Mouse (Mus musculus) myocyte (in vitro differentiated cells): ENCODE measurements at regions not wholly inside any gene's neighbourhood (a gene's known extent, or its start where the extent isn't known, plus 50 kb on each side); places are given as distances from the start of the nearest gene placed in this dataset.

Experiments used
- H3K27me3 ChIP-seq: one replicate; pipeline ENCODE4 v1.6.1; 2011; ENCODE audit not compliant: control insufficient read depth, insufficient read depth, insufficient read length
- H3K36me3 ChIP-seq: one replicate; pipeline ENCODE4 v1.6.1; 2011; ENCODE audit not compliant: control insufficient read depth, insufficient read depth
- H3K4me2 ChIP-seq: one replicate; pipeline ENCODE4 v1.6.1; 2011; ENCODE audit warnings: low read depth, control low read depth
- H3K4me3 ChIP-seq: one replicate; pipeline ENCODE4 v1.5.1; 2011; ENCODE audit warnings: mild to moderate bottlenecking, control low read depth, moderate library complexity
- H3K79me2 ChIP-seq: one replicate; pipeline ENCODE4 v1.6.1; 2011; ENCODE audit not compliant: control insufficient read depth, insufficient read depth
- H3ac ChIP-seq: one replicate; pipeline ENCODE4 v1.6.1; 2011; ENCODE audit not compliant: control insufficient read depth, insufficient read length
- CEBPB ChIP-seq: IDR thresholded peaks from 2 replicates; pipeline ENCODE4 v1.6.1; 2011; ENCODE audit warnings: mild to moderate bottlenecking, moderate library complexity; ENCODE audit not compliant: poor library complexity, insufficient read depth, severe bottlenecking
- E2F4 ChIP-seq: IDR thresholded peaks from one replicate; pipeline ENCODE4 v1.6.1; 2011; ENCODE audit warnings: mild to moderate bottlenecking, control low read depth, moderate library complexity; ENCODE audit not compliant: insufficient read depth
- MAX ChIP-seq: IDR thresholded peaks from one replicate; pipeline ENCODE4 v1.6.1; 2011; ENCODE audit warnings: low read depth, mild to moderate bottlenecking, control low read depth
- MYOD1 ChIP-seq, 3 experiments: IDR thresholded peaks; one replicate each; pipeline ENCODE4 v1.6.1; 2011; ENCODE audit warnings: control low read depth in 2 of 3, low read depth in 2 of 3, mild to moderate bottlenecking in 2 of 3, moderate library complexity in 1 of 3; ENCODE audit not compliant: insufficient read length in 2 of 3, control insufficient read depth in 1 of 3
- MYOG ChIP-seq, 3 experiments: IDR thresholded peaks; one replicate each; pipeline ENCODE4 v1.6.1; 2011; ENCODE audit warnings: control low read depth in 2 of 3, low read depth in 2 of 3, mild to moderate bottlenecking in 2 of 3; ENCODE audit not compliant: insufficient read length in 2 of 3, control insufficient read depth in 1 of 3, insufficient read depth in 1 of 3
- POLR2A ChIP-seq: IDR thresholded peaks from one replicate; pipeline ENCODE4 v1.6.1; 2011; ENCODE audit warnings: low read depth, mild to moderate bottlenecking, control low read depth, moderate library complexity; ENCODE audit not compliant: insufficient read length
- POLR2AphosphoS2 ChIP-seq: IDR thresholded peaks from one replicate; pipeline ENCODE4 v1.6.1; 2011; ENCODE audit warnings: low read depth, control low read depth; ENCODE audit not compliant: insufficient read length
- REST ChIP-seq: IDR thresholded peaks from one replicate; pipeline ENCODE4 v1.6.1; 2011; ENCODE audit warnings: mild to moderate bottlenecking, control low read depth, moderate library complexity; ENCODE audit not compliant: insufficient read depth, insufficient read length
- SRF ChIP-seq: IDR thresholded peaks from one replicate; pipeline ENCODE4 v1.6.1; 2011; ENCODE audit warnings: low read depth; ENCODE audit not compliant: control insufficient read depth, insufficient read length
- TCF12 ChIP-seq: IDR thresholded peaks from one replicate; pipeline ENCODE4 v1.6.1; 2011; ENCODE audit warnings: mild to moderate bottlenecking, control low read depth; ENCODE audit not compliant: poor library complexity, insufficient read depth, severe bottlenecking
- TCF3 ChIP-seq: IDR thresholded peaks from one replicate; pipeline ENCODE4 v1.6.1; 2011; ENCODE audit warnings: low read depth, control low read depth; ENCODE audit not compliant: insufficient read length
- USF1 ChIP-seq: IDR thresholded peaks from one replicate; pipeline ENCODE4 v1.6.1; 2011; ENCODE audit warnings: low read depth, mild to moderate bottlenecking, control low read depth, moderate library complexity

DNA sequence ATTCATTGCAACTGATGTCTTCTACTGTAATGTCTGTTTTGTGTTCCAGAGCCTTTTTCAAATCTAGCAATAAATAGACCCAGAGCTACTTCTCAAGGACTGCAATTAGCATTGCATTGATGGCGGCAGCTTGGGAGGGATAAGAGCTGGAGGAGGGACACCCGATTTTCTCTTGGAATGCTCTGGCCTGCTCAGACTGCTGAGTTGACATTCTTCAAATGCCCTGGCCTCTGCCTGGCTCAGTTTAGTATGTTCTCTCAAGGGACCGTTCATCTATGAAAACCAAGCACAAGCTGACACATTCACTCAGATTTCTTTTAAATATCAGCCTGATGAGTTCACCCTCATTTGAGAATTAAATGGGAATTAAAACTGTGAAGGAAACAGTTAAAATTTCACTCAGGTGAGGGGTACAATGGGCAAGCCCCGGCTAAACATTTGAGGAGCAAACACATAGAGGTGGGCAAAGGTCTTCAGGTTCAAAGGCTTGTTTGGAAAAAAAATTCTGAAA, 70.5 kb upstream of the Bcl6 start:
- no peak for TF ChIP-seq MYOD1 (IDR thresholded peaks at IDR 0.05; ENCODE audit: control insufficient read depth in 1 of 3, insufficient read length in 2 of 3, low read depth in 2 of 3)
- TF ChIP-seq SRF: no peak
- TF ChIP-seq POLR2A: no peak
- no peak for TF ChIP-seq MYOG (IDR thresholded peaks at IDR 0.05; ENCODE audit: control insufficient read depth in 1 of 3, insufficient read depth in 1 of 3, insufficient read length in 2 of 3, low read depth in 2 of 3)
- no peak for TF ChIP-seq TCF12
- no peak for TF ChIP-seq CEBPB
- no peak for TF ChIP-seq E2F4
- TF ChIP-seq USF1: no peak
- TF ChIP-seq TCF3: no peak
- no peak for TF ChIP-seq REST
- H3ac ChIP-seq: no peak overlapping the region

DNA sequence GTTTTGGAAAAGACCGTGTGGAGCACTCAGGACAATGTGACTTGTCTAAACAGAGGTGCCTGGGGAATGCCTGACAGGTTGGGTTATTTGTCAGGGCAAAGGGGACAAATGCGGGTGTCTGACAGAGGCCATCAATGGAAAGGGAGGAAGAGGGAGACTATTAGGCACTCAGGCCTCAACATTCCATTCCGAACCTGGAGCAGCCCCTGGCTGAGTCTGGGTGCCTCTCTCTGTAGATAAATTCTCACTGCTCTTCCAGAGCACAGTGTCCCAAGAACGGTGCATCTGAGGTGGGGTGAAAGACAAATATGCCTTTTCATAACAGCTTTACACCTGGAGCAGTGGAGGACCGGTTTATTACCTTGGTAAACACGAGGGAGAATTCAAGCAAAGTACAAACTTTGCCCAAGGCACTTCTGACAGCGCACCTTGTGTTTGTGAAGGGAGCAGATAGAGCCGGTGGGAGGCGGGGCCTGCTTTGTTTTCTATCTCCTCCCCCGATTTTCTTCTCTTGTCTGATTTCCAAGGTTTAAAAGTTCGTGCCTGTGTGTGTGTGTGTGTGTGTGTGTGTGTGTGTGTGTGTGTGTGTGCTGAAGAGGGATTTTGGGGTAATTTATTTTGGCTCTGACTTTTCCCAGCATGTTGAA, 68.4 kb upstream of the Bcl6 start:
- H3K79me2 ChIP-seq: no peaks in the 10 kb centered on the region
- no peaks in the 10 kb centered on the region for H3K36me3 ChIP-seq
- TF ChIP-seq USF1: no peak
- TF ChIP-seq SRF: no peak
- TF ChIP-seq MYOD1 (IDR thresholded peaks at IDR 0.05; ENCODE audit: control insufficient read depth in 1 of 3, insufficient read length in 2 of 3, low read depth in 2 of 3): no peak
- no peak for TF ChIP-seq POLR2A
- TF ChIP-seq TCF12: no peak
- TF ChIP-seq MAX: no peak
- no peak for TF ChIP-seq E2F4
- TF ChIP-seq REST: no peak
- TF ChIP-seq TCF3: no peak
- no peak for TF ChIP-seq POLR2AphosphoS2
- TF ChIP-seq CEBPB: no peak
- TF ChIP-seq MYOG (IDR thresholded peaks at IDR 0.05; ENCODE audit: control insufficient read depth in 1 of 3, insufficient read depth in 1 of 3, insufficient read length in 2 of 3, low read depth in 2 of 3): no peak
- no peak overlapping the region for H3K4me2 ChIP-seq
- H3K27me3 ChIP-seq: no peaks in the 10 kb centered on the region
- no peak overlapping the region for H3K4me3 ChIP-seq
- no peak overlapping the region for H3ac ChIP-seq

More for the DNA sequence above, 70.5 kb upstream of the Bcl6 start:
- Histone ChIP-seq H3K4me2 (no peak overlapping the region), H3K27me3 (no peaks in the 10 kb centered on the region), H3K36me3 (no peaks in the 10 kb centered on the region), H3K79me2 (no peaks in the 10 kb centered on the region), H3K4me3 (no peak overlapping the region)

DNA sequence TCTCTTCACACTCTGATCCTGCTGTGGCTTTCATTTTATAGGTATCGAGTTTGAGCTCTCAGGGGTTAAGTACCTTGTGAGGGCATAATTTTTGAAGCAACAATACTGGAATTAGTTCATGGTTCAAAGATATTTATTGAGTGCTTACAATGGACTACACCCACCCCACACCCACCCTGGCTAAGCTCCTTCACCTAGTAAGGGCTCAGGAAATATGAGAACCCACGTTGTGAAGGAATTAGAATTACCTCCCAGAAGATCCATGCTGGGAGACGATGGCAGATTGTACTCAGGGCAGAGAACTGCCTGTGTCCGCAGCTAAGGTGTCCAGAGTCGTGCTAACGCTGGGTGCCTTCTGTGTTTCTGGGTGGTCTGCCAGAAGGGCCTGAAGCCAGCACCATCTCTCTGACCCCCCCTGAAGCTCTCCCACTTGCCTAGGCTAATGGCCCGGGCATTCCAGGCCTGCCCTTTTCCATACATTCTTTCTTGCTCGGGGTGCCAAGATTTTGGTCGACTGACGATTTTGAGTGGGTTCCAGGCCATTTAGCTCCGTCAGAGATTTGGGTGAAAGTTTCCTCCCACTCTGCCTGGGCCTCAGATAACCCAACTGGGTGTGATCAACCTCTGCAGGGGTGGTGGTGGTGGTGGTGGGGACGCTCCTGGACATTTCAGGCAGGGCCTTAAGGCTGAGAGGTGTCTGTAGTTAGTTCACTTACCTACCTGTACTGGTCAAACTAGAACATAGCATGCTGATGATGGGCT, 67.7 kb upstream of the Bcl6 start:
- H3ac ChIP-seq: no peak overlapping the region
- no peak overlapping the region for H3K4me3 ChIP-seq
- H3K27me3 ChIP-seq: no peaks in the 10 kb centered on the region
- H3K4me2 ChIP-seq: no peak overlapping the region
- H3K79me2 ChIP-seq: no peaks in the 10 kb centered on the region
- no peak for TF ChIP-seq TCF12
- no peak for TF ChIP-seq MYOD1 (IDR thresholded peaks at IDR 0.05; ENCODE audit: control insufficient read depth in 1 of 3, insufficient read length in 2 of 3, low read depth in 2 of 3)
- no peak for TF ChIP-seq POLR2AphosphoS2
- TF ChIP-seq POLR2A: no peak
- TF ChIP-seq USF1: no peak
- no peak for TF ChIP-seq SRF
- no peak for TF ChIP-seq E2F4
- no peak for TF ChIP-seq MYOG (IDR thresholded peaks at IDR 0.05; ENCODE audit: control insufficient read depth in 1 of 3, insufficient read depth in 1 of 3, insufficient read length in 2 of 3, low read depth in 2 of 3)
- TF ChIP-seq MAX: no peak
- TF ChIP-seq TCF3: no peak
- TF ChIP-seq REST: no peak
- TF ChIP-seq CEBPB: no peak
- no peaks in the 10 kb centered on the region for H3K36me3 ChIP-seq

DNA sequence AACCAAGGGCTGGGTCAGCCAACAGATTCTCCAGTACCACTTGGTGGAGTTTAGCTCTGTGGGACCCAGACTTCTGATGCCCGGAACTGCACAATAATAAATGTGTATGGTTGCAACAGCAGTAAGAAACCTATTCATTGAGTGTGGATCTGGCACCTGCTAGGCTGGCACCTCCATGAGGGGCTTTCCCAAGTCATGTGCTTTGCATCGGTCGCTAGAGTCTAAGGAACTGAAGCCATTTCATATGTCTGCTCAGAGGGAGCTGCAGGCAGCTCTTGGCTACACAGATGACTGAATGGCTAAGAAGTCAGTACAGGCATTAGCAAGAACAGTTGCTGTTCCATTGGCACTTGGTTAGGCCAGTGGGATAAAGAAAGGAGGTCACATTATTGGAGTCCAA, 65.6 kb upstream of the Bcl6 start:
- no peak overlapping the region for H3K4me3 ChIP-seq
- TF ChIP-seq TCF12: no peak
- no peak for TF ChIP-seq POLR2A
- TF ChIP-seq TCF3: no peak
- TF ChIP-seq POLR2AphosphoS2: no peak
- TF ChIP-seq MAX: no peak
- no peak for TF ChIP-seq REST
- TF ChIP-seq CEBPB: no peak
- no peak for TF ChIP-seq MYOD1 (IDR thresholded peaks at IDR 0.05; ENCODE audit: control insufficient read depth in 1 of 3, insufficient read length in 2 of 3, low read depth in 2 of 3)
- TF ChIP-seq SRF: no peak
- no peak for TF ChIP-seq MYOG (IDR thresholded peaks at IDR 0.05; ENCODE audit: control insufficient read depth in 1 of 3, insufficient read depth in 1 of 3, insufficient read length in 2 of 3, low read depth in 2 of 3)
- TF ChIP-seq USF1: no peak
- no peak for TF ChIP-seq E2F4
- no peaks in the 10 kb centered on the region for H3K36me3 ChIP-seq
- no peak overlapping the region for H3K4me2 ChIP-seq
- H3ac ChIP-seq: no peak overlapping the region
- H3K79me2 ChIP-seq: no peaks in the 10 kb centered on the region
- no peaks in the 10 kb centered on the region for H3K27me3 ChIP-seq
